Mouse (Mus musculus) thymus, postnatal 36 days (tissue): ENCODE data around the gene Cenpc1.

Experiments
- DNase-seq, 2 experiments: peaks; one replicate each; pipeline ENCODE4 v3.0.0; 2022; ENCODE audit warnings: mixed read lengths in 2 of 2

Gene Cenpc1

GRCm38 (mm10) chr5:85994551-85994950, 70.8 kb downstream of the Cenpc1 start:
- DNase-seq, result no peak

DNA sequence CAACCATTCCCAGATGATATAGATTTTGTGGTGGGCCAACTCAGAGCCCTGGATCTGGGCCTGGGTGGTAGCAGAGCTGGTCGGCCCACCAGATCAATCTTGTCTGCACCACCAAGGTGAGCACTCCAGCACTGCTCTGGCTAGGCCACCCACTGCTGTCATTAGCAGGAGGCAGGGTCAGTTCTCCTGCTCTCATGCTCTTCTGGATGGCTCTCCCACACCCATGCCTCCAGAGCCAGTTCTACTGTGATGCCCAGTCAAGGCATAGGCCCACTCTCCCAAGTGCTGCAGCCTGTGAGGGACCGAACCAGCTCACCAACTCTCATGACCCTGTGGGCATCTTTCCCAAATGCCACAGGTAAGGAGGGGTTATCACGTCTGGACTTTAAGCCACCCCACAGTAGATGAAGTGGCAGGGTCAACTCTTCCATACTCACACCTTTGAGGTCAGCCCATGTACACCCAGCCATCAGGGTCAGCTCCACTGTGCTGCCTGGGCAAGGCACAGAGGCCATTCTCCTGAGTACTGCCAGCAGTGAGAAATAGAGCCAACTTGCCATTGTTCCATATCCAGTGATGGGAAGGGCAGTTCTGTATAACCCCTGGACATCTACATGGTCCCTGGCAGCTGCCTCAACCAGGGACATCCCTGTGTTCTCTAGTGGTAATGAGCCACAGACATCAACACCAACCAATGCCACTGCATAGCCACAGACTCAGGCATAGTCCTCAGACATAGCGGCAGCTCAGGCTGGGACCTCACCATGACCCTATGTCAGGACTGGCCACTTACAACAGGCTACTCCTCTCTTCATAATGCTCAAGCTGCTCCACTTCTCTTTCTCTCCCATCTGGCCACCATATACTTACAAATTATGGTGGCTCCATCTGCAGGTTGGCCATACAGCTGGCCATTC, 72.3 kb downstream of the Cenpc1 start:
- DNase-seq, result no peak

- no peak for DNase-seq
Measured at GRCm38 (mm10) chr5:85992055-85992454, 73.3 kb downstream of the Cenpc1 start.

- DNase-seq, result no peak
Measured at GRCm38 (mm10) chr5:85987516-85987863, 77.9 kb downstream of the Cenpc1 start.

GRCm38 (mm10) chr5:85986734-85987515, 78.5 kb downstream of the Cenpc1 start:
- DNase-seq, result no peak

- DNase-seq, result no peak
Measured at GRCm38 (mm10) chr5:85977646-85978426, 87.5 kb downstream of the Cenpc1 start.

GRCm38 (mm10) chr5:85962791-85963190, 102.6 kb downstream of the Cenpc1 start:
- no peak for DNase-seq
